In the genomic region with DNA sequence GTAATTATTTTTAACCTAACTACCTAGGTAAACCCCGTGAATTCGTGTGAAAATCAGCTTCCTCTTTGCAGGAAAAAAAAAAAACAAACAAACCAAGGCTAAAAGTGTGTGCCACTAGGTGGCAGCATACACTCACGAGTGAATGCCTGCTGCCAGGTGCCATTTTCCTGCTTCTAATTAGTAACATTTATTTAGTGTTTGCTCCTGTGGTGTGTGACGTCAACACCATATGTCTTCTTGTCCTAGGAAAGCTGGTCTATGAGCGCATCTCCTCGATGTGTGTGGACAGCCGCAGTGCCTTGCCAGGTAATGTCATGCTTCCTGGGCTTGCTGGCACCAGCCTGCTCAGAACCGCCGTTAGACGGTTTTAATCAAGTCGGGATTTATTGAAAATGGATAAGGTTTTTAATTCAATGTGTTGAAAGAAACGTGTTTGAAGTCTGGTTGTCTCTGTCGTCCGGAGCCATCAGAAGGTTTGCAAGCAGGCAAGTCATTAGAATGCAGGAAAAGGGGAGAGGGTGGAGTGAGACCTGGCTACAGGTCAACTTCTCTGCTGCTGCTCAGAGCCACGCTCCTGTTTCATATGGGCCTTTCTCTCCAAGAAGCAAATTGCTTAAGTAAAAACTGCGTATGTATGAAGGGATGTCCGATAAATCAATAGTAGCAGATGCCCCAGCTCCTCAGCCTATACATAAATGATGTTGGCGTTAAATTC, we compare ENCODE assay signal across 9 mouse cellular contexts. TPM values are rescaled to one million over a fixed set of nuclear protein-coding genes. Genes with fewer than 3 reads are reported as not detected.
DNase-seq lines count a peak whose midpoint lies in the region; ATAC-seq and TF ChIP-seq lines count a peak whose summit lies in the region.
"Had no signal": no experiment of that assay in that cellular context is flagged by ENCODE, and none has a peak within 500 bp of the region (broad histone marks: within the 10 kb centered on the region; RNA-seq: fewer than 3 reads in every experiment).

No protein-coding gene starts in this region.

- H3K9me3 ChIP-seq in heart, embryonic 12.5 days (replicated peaks) = no peaks in the 10 kb centered on the region
- H3K9me3 ChIP-seq in embryonic facial prominence, embryonic 14.5 days (ENCODE audit: control insufficient read depth, low read length) = no peaks in the 10 kb centered on the region
- no peaks in the 10 kb centered on the region for H3K9me3 ChIP-seq in hindbrain, embryonic 10.5 days

- no peak for ATAC-seq in heart, embryonic 12.5 days (ENCODE audit: insufficient number of reproducible peaks, low FRiP score)
- ATAC-seq in embryonic facial prominence, embryonic 14.5 days (ENCODE audit: low read depth) = peak; percentile 51; the same call in 1 of the 2 replicates
- ATAC-seq in megakaryocyte-erythroid progenitor cell, adult 5-6 weeks (replicated peaks; ENCODE audit: low FRiP score, low TSS enrichment, poor library complexity, severe bottlenecking) = peak; percentile 73

- H3K36me3 ChIP-seq in heart, adult 2 months (ENCODE audit: control insufficient read depth, insufficient read depth, low read length) = no peaks in the 10 kb centered on the region
- H3K36me3 ChIP-seq in heart, embryonic 12.5 days = peaks cover 28% of the 10 kb centered on the region
- H3K36me3 ChIP-seq in embryonic facial prominence, embryonic 14.5 days (ENCODE audit: control insufficient read depth, insufficient read depth, low read length) = peaks cover 42% of the 10 kb centered on the region
- peaks cover 42% of the 10 kb centered on the region for H3K36me3 ChIP-seq in hindbrain, embryonic 10.5 days

- no peak for TF ChIP-seq POLR2A in heart, adult 2 months (IDR thresholded peaks at IDR 0.05; ENCODE audit: insufficient read depth, low read depth, low read length)

- no peak overlapping the region for H3K4me2 ChIP-seq in heart, embryonic 12.5 days
- H3K4me2 ChIP-seq in embryonic facial prominence, embryonic 14.5 days (ENCODE audit: low read depth, low read length) = no peak overlapping the region

- peak; percentile 93 for TF ChIP-seq CTCF in heart, adult 2 months (IDR thresholded peaks at IDR 0.05)

- no peaks in the 10 kb centered on the region for H3K27me3 ChIP-seq in heart, adult 2 months (ENCODE audit: control insufficient read depth, insufficient read depth, low read length)
- no peaks in the 10 kb centered on the region for H3K27me3 ChIP-seq in heart, embryonic 12.5 days (replicated peaks)
- H3K27me3 ChIP-seq in embryonic facial prominence, embryonic 14.5 days (replicated peaks; ENCODE audit: control insufficient read depth, insufficient read depth, low read length) = no peaks in the 10 kb centered on the region
- no peaks in the 10 kb centered on the region for H3K27me3 ChIP-seq in hindbrain, embryonic 10.5 days (ENCODE audit: insufficient read depth, poor library complexity, severe bottlenecking)

- H3K4me3 ChIP-seq in heart, adult 2 months = no peak overlapping the region
- H3K4me3 ChIP-seq in heart, embryonic 12.5 days = no peak overlapping the region
- H3K4me3 ChIP-seq in embryonic facial prominence, embryonic 14.5 days (ENCODE audit: low read depth, low read length) = no peak overlapping the region
- H3K4me3 ChIP-seq in hindbrain, embryonic 10.5 days = no peak overlapping the region
- H3K4me3 ChIP-seq: myocyte had no signal

- H3K27ac ChIP-seq in heart, adult 2 months = no peak overlapping the region
- H3K27ac ChIP-seq in heart, embryonic 12.5 days (ENCODE audit: poor library complexity, severe bottlenecking) = no peak overlapping the region
- H3K27ac ChIP-seq in embryonic facial prominence, embryonic 14.5 days (replicated peaks; ENCODE audit: low read depth, low read length) = no peak overlapping the region
- H3K27ac ChIP-seq in hindbrain, embryonic 10.5 days = no peak overlapping the region

- TF ChIP-seq EP300 in heart, adult 2 months (IDR thresholded peaks at IDR 0.05; ENCODE audit: insufficient read depth, low read depth, low read length) = peak; percentile 87; the same call in 1 of the 2 replicates

- no peak overlapping the region for H3K9ac ChIP-seq in heart, adult 2 months (ENCODE audit: low read depth, low read length)
- H3K9ac ChIP-seq in heart, embryonic 12.5 days = no peak overlapping the region
- H3K9ac ChIP-seq in embryonic facial prominence, embryonic 14.5 days (ENCODE audit: low read depth, low read length) = no peak overlapping the region

- intact Hi-C loops in heart, adult 2 months (cut with DNase I) = loop anchor here (1.0 to 10.0 kb wide), 4 partner anchors 56 to 749 kb away; partner anchors contain the start of genes Acsm5 and Iqck

- WGBS in heart, adult 2 months = 57% methylated on average over 18 of the region's 18 CpGs
- 60% methylated on average over 18 of the region's 18 CpGs for WGBS in heart, embryonic 12.5 days
- 53% methylated on average over 18 of the region's 18 CpGs for WGBS in embryonic facial prominence, embryonic 14.5 days
- WGBS in hindbrain, embryonic 10.5 days = 61% methylated on average over 18 of the region's 18 CpGs

- H3K4me1 ChIP-seq in heart, adult 2 months (ENCODE audit: control insufficient read depth, insufficient read depth, low read length) = peaks cover 1% of the 10 kb centered on the region
- H3K4me1 ChIP-seq in heart, embryonic 12.5 days (replicated peaks) = 0 out of 2 replicates have a peak, but pooled peaks cover 11% of the 10 kb centered on the region
- H3K4me1 ChIP-seq in embryonic facial prominence, embryonic 14.5 days (ENCODE audit: control insufficient read depth, insufficient read depth, low read length) = no peaks in the 10 kb centered on the region
- H3K4me1 ChIP-seq in hindbrain, embryonic 10.5 days (replicated peaks) = 0 out of 2 replicates have a peak, but pooled peaks cover 12% of the 10 kb centered on the region

- no peaks in the 10 kb centered on the region for H3K79me2 ChIP-seq in heart, adult 2 months (replicated peaks; ENCODE audit: control insufficient read depth, insufficient read depth, low read length)

- peak; percentile 56 to 64 for DNase-seq in heart, adult 2 months
- peak; percentile 45 to 59 for DNase-seq in adrenal gland, postnatal 36 days
- peak; percentile 88 for DNase-seq in embryonic facial prominence, embryonic 14.5 days (ENCODE audit: low spot score)
- DNase-seq in hindbrain, embryonic 10.5 days (ENCODE audit: low spot score) = peak; percentile 57
- DNase-seq in layer of hippocampus, postnatal 14 days (ENCODE audit: low spot score in 2 of 2) = peak; percentile 74 to 80
- peak; percentile 34 for DNase-seq in right cerebral cortex, postnatal 25 days

RNA-seq across cellular contexts. Expression of gene Vps35l, which starts 26.2 kb away (rescaled TPM):
- 10 to 100 TPM; 21.0 to 21.7 TPM for total RNA-seq in heart, adult 2 months (2021)
- 26.5 and 30.2 TPM in 2 replicates for polyA plus RNA-seq in heart, adult 2 months (2012; rRNA removed)
- 55.7 and 55.8 TPM in 2 replicates for polyA plus RNA-seq in heart, embryonic 12.5 days (2016; fragmentation: Nextera tagmentation; extraction: Ambion mirVana)
- total RNA-seq in adrenal gland, postnatal 36 days (2021) = 10 to 100 TPM; 54.7 to 66.0 TPM
- 62.7 and 73.8 TPM in 2 replicates for polyA plus RNA-seq in embryonic facial prominence, embryonic 14.5 days (2014; fragmentation: Nextera tagmentation; extraction: Ambion mirVana)
- polyA plus RNA-seq in hindbrain, embryonic 10.5 days (2016; fragmentation: Nextera tagmentation; extraction: Ambion mirVana) = 67.1 and 78.8 TPM in 2 replicates
- total RNA-seq in layer of hippocampus, postnatal 14 days (2021) = 10 to 100 TPM; 59.5 to 61.9 TPM
- 43.7 and 46.6 TPM in 2 replicates for total RNA-seq in megakaryocyte-erythroid progenitor cell, adult 5-6 weeks (2014; fragmentation: Nextera tagmentation)
- total RNA-seq in megakaryocyte-erythroid progenitor cell, adult 5-6 weeks (2017) = 38.9 and 52.9 TPM in 2 replicates

RNA-seq across cellular contexts. Expression of gene Ccp110, which starts 53.9 kb away (rescaled TPM):
- 1 to 10 TPM; 1.5 to 1.6 TPM for total RNA-seq in heart, adult 2 months (2021)
- 1.4 and 2.0 TPM in 2 replicates for polyA plus RNA-seq in heart, adult 2 months (2012; rRNA removed)
- polyA plus RNA-seq in heart, embryonic 12.5 days (2016; fragmentation: Nextera tagmentation; extraction: Ambion mirVana) = 9.6 and 9.7 TPM in 2 replicates
- 1 to 10 TPM; 7.1 to 7.7 TPM for total RNA-seq in adrenal gland, postnatal 36 days (2021)
- 11.1 and 12.0 TPM in 2 replicates for polyA plus RNA-seq in embryonic facial prominence, embryonic 14.5 days (2014; fragmentation: Nextera tagmentation; extraction: Ambion mirVana)
- polyA plus RNA-seq in hindbrain, embryonic 10.5 days (2016; fragmentation: Nextera tagmentation; extraction: Ambion mirVana) = 28.5 and 34.1 TPM in 2 replicates
- total RNA-seq in layer of hippocampus, postnatal 14 days (2021) = 10 to 100 TPM; 36.2 TPM
- total RNA-seq in megakaryocyte-erythroid progenitor cell, adult 5-6 weeks (2014; fragmentation: Nextera tagmentation) = 21.4 and 49.6 TPM in 2 replicates
- 27.0 and 37.0 TPM in 2 replicates for total RNA-seq in megakaryocyte-erythroid progenitor cell, adult 5-6 weeks (2017)

Comparison
In these comparisons a context has a peak if more than half of its experiments do, and no peak if none do; other contexts are left out.
1. DNase-seq: peak in every context shown above with its lines; median percentile 88 in embryonic facial prominence, embryonic 14.5 days; 77 in layer of hippocampus, postnatal 14 days; 60 in heart, adult 2 months; 57 in hindbrain, embryonic 10.5 days; 52 in adrenal gland, postnatal 36 days; 34 in right cerebral cortex, postnatal 25 days.